Mouse (Mus musculus) kidney, adult 18-20 months (tissue): ENCODE data around the gene Usp30.

Source experiments
- DNase-seq: peaks from one replicate; pipeline ENCODE4 v3.0.0; 2021

Usp30 gene

DNA sequence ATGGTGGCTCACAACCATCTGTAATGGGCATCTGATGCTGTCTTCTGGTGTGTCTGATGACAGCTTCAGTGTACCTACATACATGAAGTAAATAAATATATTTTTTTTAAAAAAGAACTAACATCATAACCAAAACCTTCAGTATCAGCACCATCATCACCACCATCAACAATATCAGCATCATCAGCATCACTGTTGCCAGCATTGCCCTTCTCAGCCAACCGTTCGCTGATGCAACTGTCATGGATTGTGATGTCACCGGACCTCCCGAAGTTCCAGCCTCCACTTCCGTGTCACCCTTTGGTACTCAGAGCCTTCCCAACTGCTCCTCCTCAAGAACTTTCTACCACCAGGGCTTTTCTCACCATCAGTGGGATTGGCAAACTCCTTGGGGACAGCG is at the start of gene Usp30:
Usp30 (plus strand) TSS at position 301 of the 400 bp plus-strand sequence.
- no peak for DNase-seq

- no peak for DNase-seq
Measured at GRCm38 (mm10) chr5:114024390-114024789, 40.9 kb upstream of the Usp30 start.

GRCm38 (mm10) chr5:114024885-114025284 is 40.4 kb upstream of the Usp30 start:
- no peak for DNase-seq

DNA sequence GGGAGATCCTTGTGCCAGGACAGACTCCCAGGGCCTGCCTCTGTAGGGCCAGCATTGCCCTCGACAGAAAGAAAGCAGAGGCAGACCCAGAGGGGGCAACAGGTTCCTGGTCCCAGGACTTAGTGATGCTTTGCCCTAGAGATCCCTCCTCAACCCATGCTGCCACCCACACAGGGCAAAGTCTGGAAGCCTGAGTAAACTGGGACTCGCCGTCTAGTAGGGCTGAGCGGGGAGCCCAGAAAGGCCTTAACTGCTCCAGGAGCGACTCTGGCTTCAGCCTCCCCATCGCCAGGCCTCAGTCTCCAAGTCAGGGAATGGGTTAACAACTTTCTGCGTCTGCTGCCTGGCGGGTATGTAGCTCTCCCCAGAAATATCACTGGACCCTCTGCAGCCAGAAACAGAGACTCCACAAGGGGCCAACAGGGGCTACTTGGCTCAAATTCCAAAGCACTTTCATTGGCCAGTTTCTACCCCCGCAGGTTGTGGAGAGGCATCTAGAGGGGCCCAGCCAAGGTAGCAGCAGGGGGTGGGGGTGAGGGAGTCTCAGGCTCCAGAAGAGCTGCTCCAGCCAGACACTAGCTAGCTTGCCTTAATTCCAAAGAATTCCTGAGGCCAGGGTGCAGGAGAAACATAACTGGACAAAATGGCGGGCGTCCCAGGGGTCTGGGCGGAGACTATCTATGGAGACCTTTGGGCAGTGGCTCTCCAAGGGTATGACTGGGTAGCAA is 37.9 kb upstream of the Usp30 start:
- DNase-seq = no peak

DNA sequence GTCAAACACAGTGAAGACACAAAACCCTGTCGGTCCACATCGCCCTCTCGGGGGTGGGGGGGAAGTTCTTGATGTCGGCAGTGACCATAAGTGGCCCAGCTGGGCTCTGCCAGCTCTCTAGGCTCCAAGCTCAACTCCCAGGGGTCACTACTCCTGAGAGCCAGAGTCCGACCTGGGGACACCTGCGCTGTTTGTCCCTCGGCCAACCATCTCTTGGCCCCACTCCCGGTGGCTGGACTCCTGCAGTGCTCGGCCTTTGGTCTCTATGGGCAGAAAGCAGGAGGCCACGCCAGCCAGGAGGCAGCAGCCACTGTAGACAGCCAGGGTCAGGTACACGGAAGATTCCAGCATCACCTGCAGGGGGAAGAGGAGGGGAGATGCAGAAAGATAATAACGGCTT is 37.1 kb upstream of the Usp30 start:
- peak; percentile 85 for DNase-seq

- no peak for DNase-seq
Measured at GRCm38 (mm10) chr5:114030652-114031051, 34.6 kb upstream of the Usp30 start.

- no peak for DNase-seq
Measured at GRCm38 (mm10) chr5:114032161-114032763, 33.0 kb upstream of the Usp30 start.

DNA sequence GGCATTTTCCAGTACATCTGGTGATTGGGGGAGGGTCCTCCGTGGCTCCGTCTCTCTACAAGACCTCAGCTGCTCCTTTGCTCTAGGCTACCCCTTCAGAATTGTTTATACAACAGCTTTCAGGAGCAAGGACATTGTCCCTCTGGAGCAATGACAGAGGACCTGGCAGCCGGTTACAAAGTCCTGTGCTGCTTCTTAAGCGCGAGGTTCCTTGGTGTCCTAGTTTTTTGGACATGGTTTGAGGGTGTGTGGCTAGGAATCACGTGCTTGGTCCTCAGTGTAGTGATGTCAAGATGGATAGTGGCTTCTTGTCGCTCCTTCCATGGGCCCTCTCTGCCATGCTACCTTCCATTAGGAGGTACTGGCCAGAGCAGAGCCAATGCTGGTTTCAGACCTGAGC is 30.9 kb upstream of the Usp30 start:
- DNase-seq = no peak

DNA sequence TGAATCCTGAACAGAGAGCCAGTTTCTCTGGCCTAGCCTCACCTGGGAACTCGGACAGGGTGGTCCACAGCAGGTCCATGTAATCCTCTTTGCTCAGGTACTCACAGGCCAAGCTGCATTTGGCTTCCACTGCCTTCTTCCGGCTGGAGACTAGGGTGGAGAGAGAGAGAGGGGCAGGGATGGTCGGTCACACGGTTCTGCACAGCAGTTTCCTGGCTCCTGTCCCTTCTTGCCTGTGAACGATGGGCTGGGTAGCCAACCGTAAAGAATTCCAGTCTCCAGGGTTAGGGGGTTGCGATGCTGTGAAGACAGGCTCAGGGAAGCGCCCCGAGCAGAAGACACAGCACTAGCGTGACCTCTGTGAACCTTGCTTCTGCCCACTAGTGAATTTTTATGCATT is 30.1 kb upstream of the Usp30 start:
- peak; percentile 40 for DNase-seq

GRCm38 (mm10) chr5:114040508-114040907 is 24.8 kb upstream of the Usp30 start:
- DNase-seq = no peak

DNA sequence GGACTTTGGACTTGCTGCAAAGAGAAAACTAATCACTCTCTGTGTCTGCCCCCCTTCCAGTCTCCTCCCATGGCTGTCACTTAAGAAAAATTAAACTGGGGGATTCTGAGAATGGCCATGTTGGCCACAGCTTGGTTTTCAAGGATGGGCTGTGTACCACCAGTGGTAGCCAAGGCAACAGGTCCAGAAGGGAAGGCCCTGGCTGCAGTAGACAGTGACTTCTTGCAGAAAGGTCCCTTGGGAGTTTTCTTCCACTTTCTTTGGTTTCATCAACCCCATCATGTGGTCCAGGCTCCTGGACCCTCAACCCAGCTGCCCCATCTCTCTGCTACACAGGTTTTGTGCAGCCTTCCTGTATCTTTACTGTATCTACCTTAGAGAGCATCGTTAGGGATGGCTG is 24.4 kb upstream of the Usp30 start:
- no peak for DNase-seq

- DNase-seq = no peak
Measured at GRCm38 (mm10) chr5:114041327-114041930, 23.8 kb upstream of the Usp30 start.

GRCm38 (mm10) chr5:114043800-114044199 is 21.5 kb upstream of the Usp30 start:
- no peak for DNase-seq

- no peak for DNase-seq
Measured at GRCm38 (mm10) chr5:114045134-114045533, 20.1 kb upstream of the Usp30 start.

- DNase-seq = no peak
Measured at GRCm38 (mm10) chr5:114046151-114046550, 19.1 kb upstream of the Usp30 start.

DNA sequence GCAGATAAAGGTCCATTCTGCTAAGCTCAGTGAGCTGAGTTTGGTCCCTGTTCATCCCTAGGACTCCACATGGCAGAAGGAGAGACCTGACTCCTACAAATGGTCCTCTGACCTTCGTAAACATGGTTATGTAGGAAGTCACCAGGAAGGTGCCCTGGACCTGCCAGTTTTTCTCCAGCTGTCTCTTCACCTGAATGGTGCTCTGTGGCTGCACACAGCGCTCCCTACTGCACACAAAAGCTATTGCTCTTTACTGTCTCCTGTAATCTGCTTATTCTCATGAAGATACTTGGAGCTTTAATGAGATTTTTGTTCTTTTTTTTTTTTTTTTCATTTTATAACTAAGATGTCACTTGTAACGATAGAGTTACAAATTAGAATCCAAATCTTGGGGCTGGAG is 18.7 kb upstream of the Usp30 start:
- no peak for DNase-seq

DNA sequence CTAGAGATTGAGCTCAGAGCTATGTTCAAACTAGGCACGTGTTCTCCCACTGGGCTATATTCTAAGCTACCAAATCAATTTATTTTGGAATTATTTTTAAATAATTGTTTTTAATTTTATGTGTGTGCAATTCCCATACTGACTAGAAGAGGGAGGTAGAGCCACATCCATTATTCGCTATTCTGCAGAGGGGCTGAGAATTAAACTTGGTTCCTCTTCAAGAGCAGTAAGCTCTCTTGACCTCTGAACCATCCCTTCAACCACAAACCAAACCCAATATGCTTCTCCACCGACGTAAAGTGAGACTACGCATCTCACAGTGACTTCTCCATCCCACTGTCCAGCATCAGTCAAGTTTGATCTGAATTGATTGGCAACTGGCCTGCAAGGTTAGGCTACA is 18.1 kb upstream of the Usp30 start:
- no peak for DNase-seq

DNA sequence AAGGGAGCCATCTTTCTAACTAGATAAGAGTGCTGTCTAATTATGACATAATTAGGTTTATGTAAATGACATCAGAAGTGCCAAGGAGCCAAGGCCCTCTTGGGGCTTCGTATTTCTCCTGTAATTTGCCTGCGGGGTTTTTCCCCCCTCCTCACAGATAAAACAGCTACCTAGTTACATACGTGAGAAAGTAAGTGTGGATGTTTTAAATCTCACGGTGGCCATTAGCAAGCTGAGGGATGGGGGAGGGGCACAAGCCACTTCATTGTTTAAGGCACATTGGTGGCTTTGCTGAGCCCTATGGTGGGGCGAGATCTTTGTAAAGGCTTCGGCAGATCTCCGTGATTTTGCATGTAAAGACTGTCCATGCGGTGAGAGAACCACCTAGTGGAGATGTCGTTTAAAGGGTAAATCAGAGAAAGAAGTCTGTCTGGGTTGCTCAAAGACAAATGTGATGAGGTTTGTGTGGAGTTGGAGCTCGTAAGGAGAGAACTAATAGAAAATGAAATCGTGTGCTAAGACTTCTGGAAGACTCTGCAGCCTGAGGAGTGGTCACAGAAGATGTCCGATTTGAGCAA is 16.4 kb upstream of the Usp30 start:
- no peak for DNase-seq

- DNase-seq = peak; percentile 78
Measured at GRCm38 (mm10) chr5:114052246-114052761, 13.0 kb upstream of the Usp30 start.

DNA sequence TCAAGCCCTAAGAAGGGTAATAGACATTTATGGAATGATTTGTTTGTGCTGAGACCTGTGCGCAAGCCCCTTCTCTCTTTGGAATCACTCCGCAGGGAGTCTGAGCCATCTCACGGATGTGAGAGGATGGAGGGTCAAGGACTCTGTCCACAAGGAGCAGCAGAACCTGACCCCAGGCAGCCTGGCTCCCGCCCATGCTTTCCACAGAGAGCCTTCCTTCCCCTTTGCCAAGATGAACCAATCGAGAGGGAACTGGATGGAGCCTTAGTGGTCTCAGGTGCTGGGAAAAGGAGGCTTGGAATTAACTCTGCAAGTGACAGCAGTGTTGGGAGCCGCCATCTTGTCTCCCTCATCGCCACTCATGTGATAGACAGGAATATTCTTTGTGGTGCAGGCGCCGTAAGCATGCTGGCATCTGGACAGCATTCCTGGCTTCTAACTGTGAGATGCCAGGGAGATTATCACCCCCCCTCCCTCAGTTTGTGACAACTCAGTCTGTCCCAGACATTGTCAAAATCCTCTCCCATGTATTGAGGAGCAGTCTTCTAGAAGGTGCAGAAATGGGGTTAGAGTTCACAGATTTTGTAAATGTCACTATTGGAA is 8.0 kb upstream of the Usp30 start:
- no peak for DNase-seq

DNA sequence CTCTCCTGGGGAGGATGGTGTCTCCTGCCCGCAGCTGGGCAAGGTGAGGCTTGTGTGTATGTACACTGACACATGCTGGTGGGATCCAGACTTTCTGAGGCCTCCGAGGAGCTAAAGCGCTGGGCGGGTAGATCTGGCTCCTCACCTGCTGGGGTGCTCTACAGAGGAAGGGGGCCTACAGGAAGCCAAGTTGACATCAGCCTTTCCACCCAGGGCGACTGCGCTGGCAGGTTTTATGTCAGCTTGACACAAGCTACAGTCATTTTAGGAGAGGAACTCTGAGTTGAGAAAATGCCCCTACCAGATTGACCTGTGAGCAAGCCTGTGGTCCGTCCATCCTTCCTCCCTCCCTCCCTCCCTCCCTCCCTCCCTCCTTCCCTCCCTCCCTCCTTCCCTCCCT is 3.6 kb upstream of the Usp30 start:
- DNase-seq = no peak

DNA sequence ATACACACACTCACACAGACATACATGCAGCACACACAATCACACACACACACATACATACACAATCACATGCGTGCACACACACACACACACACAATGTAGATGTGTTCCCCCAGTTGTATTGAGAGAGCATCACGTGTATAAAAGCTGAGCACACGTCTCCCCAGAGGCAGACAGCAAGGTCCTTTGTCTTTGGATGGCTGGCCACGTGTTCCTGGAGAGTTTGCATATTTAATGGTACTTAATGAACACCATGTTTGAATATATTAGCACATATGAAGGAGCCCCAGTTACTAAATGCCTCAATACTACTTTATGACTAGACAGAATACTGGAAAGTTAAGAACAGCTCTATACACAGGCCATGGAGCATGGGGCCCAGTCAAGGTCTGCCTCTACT is 1.3 kb upstream of the Usp30 start:
- no peak for DNase-seq

GRCm38 (mm10) chr5:114066601-114067000 is 1.3 kb downstream of the Usp30 start:
- DNase-seq = no peak
